Mouse (Mus musculus): ENCODE measurements at regions not wholly inside any gene's neighbourhood (a gene's known extent, or its start where the extent isn't known, plus 50 kb on each side); places are given as distances from the start of the nearest gene placed in this dataset.

DNA sequence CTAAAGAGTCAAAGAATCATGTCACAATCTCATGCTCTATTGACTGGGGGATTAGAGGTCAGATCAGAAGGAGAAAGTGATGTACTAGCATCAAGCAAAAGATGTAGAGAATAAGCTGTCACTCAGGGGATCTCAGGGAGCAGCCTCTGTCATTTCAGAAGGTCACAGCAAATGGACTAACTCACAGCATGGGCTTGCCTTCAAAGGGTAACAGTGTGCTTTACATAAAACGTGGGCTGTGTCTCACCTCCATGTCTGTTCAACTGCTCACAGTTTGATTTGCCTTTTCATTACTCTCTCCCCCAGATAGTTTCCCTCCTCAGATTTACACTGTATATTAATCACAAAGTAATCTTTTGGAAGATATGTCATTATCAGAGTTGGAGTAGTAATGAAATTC lies 527.4 kb upstream of the Tyrp1 start:
- no peak overlapping the region for H3K9ac ChIP-seq
- no peaks in the 10 kb centered on the region for H3K4me1 ChIP-seq
- no peak for ATAC-seq
- no peaks in the 10 kb centered on the region for H3K36me3 ChIP-seq
- WGBS (ENCODE audit: insufficient replicate concordance): 36% methylated on average over 1 of the region's 1 CpGs
- H3K27ac ChIP-seq: no peak overlapping the region
- H3K4me3 ChIP-seq: no peak overlapping the region
- no peaks in the 10 kb centered on the region for H3K27me3 ChIP-seq (replicated peaks)
- no peak overlapping the region for H3K4me2 ChIP-seq
- H3K9me3 ChIP-seq (replicated peaks): no peaks in the 10 kb centered on the region

DNA sequence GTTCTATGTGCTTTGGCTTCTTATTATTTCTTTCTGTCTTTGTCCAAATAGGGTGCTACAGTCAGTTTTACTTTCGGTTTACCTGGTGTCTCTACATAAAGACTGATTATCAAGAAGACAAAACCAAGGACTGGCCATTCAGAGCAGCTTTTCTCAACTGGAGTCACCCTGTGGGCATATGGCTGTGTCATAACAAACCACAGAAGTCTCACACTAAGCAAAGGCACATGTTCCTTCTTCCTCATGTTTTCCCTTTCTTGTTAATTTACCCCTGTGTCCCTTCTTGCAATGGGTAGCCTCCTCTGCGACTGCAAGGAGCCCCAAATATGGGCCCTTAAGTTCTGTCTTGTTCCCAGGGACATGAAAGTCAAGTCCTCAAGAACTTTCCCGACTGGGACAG lies 523.3 kb upstream of the Tyrp1 start:
- H3K27me3 ChIP-seq (replicated peaks): no peaks in the 10 kb centered on the region
- no peak overlapping the region for H3K4me2 ChIP-seq
- H3K36me3 ChIP-seq: no peaks in the 10 kb centered on the region
- WGBS (ENCODE audit: insufficient replicate concordance): 41% methylated on average over 3 of the region's 3 CpGs
- no peak overlapping the region for H3K9ac ChIP-seq
- no peak overlapping the region for H3K27ac ChIP-seq
- H3K4me3 ChIP-seq: no peak overlapping the region
- no peaks in the 10 kb centered on the region for H3K9me3 ChIP-seq (replicated peaks)
- 0 out of 2 replicates have a peak, but pooled peaks have one; percentile 37 for ATAC-seq
- H3K4me1 ChIP-seq: no peaks in the 10 kb centered on the region

DNA sequence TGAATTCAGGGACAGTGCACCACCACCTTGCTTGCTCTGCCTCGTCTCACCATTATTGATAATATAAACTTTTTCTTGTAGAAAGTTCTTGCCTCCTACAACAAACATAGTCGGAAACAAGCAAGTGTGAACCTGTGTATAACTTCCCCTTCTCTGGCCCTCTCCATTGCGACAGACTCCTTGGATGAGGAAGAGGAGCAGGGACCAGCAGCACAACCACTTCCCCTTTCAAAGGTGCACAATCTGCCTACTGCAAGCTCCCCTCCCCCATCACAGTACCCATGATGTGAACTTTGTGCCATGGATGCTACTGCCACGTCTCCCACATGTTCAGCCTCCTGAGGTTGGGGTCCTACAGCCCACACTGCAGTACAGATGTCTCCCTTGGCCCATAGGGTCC lies 522.8 kb upstream of the Tyrp1 start:
- Histone ChIP-seq H3K27me3 (replicated peaks) (no peaks in the 10 kb centered on the region), H3K9ac (no peak overlapping the region), H3K36me3 (no peaks in the 10 kb centered on the region), H3K4me2 (no peak overlapping the region), H3K4me3 (no peak overlapping the region), H3K27ac (no peak overlapping the region), H3K9me3 (replicated peaks) (no peaks in the 10 kb centered on the region), H3K4me1 (no peaks in the 10 kb centered on the region)
- ATAC-seq: peak; percentile 68
- WGBS (ENCODE audit: insufficient replicate concordance): 42% methylated on average over 4 of the region's 4 CpGs
